Mouse (Mus musculus) forebrain, embryonic 11.5 days (tissue): Measurements from ENCODE around the gene Ap3d1. TPM values are rescaled to one million over a fixed set of nuclear protein-coding genes. Genes with fewer than 3 reads are reported as not detected.
A peak's percentile ranks its signal among the peaks of the same experiment; 100 is the strongest.

Experiments used
- ATAC-seq: fragments of 200-750 bp; cut with Nextera tagmentation; replicated peaks from 2 replicates; pipeline ENCODE4 v1.8.0; 2017; ENCODE audit warnings: moderate TSS enrichment; ENCODE audit not compliant: low FRiP score
- DNase-seq: peaks from one replicate; pipeline ENCODE4 v3.0.0-alpha.2; 2017; ENCODE audit warnings: low spot score
- H3K27ac ChIP-seq: fragments of 300-500 bp; sonication (generic); 2 replicates; pipeline ENCODE4 v1.5.1; 2014; ENCODE audit warnings: low read depth, low read length
- H3K27me3 ChIP-seq: fragments of 300-500 bp; sonication (generic); 2 replicates; pipeline ENCODE4 v1.6.1; 2014; ENCODE audit warnings: mild to moderate bottlenecking, low read length, mixed read lengths; ENCODE audit not compliant: control insufficient read depth, insufficient read depth
- H3K36me3 ChIP-seq: fragments of 300-500 bp; sonication (generic); 2 replicates; pipeline ENCODE4 v1.6.1; 2014; ENCODE audit warnings: mild to moderate bottlenecking, low read length, moderate library complexity, mixed read lengths; ENCODE audit not compliant: control insufficient read depth, insufficient read depth
- H3K4me1 ChIP-seq: fragments of 300-500 bp; sonication (generic); replicated peaks from 2 replicates; pipeline ENCODE4 v1.6.1; 2014; ENCODE audit warnings: low read length, mixed read lengths; ENCODE audit not compliant: control insufficient read depth, insufficient read depth
- H3K4me2 ChIP-seq: fragments of 300-500 bp; sonication (generic); 2 replicates; pipeline ENCODE4 v1.6.1; 2014; ENCODE audit warnings: low read depth, mild to moderate bottlenecking, low read length, moderate library complexity, mixed read lengths; ENCODE audit not compliant: severe bottlenecking
- H3K4me3 ChIP-seq: fragments of 300-500 bp; sonication (generic); 2 replicates; pipeline ENCODE4 v1.5.1; 2014; ENCODE audit warnings: low read depth, low read length
- H3K9ac ChIP-seq: fragments of 300-500 bp; sonication (generic); 2 replicates; pipeline ENCODE4 v1.6.1; 2014; ENCODE audit warnings: low read length
- H3K9me3 ChIP-seq: fragments of 300-500 bp; sonication (generic); 2 replicates; pipeline ENCODE4 v1.6.1; 2016; ENCODE audit warnings: low read length, mixed read lengths; ENCODE audit not compliant: control insufficient read depth
- WGBS: fragments of 180-500 bp; shearing (Covaris S2); extraction: QIAGEN DNeasy Blood & Tissue Kit; methylation state at CpG from one replicate; pipeline ENCODE4 v1.1.7; 2014; 5-methylcytosine and 5-hydroxymethylcytosine counted together
- polyA plus RNA-seq: library from polyadenylated mRNA; unstranded; fragments of >200 nt; fragmentation: Nextera tagmentation; extraction: Ambion mirVana; gene quantifications from 2 replicates; pipeline ENCODE4 v1.2.1, GENCODE M21; 2014

Ap3d1 gene
- polyA plus RNA-seq, 1 experiment from 2014 or later, result 84.2 TPM

DNA sequence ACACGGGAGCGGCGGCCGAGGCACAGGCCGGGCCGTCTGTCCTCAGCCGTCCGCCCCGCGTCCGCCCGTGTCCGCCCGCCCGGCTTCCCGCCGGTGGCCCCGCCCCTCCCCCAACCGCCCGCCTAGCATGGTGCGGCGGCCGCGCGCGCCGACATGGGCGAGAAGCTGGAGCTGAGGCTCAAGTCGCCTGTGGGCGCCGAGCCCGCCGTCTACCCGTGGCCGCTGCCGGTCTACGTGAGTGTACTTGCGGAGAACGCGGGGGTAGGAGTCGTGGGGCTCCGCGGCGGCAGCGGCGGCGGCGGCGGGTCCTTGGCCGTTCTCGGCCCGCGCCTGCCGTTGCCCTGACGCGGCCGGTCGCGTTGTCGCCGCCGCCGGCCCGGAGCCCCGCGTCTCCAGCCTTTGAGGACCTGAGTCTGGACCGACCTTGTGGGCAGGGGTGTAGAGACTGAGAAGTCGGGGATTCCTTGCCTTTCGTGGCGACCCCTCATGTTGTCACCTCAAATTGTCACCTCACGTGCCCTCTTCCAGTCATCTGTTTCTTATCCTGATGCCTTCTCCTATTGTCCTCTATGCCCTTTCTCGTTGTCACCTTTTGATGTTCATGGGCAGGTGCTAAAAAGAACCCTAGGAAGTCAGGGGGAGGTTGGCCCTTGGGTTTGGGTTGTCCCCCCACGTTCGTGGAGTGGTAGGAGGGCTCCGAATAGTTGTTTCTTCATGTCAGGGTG is 13.4 kb upstream of the Ap3d1 start:
- Histone ChIP-seq H3K27ac (peak overlapping the region; percentile 66), H3K4me2 (peak overlapping the region; percentile 83), H3K36me3 (no peaks in the 10 kb centered on the region), H3K4me1 (peaks cover 17% of the 10 kb centered on the region), H3K27me3 (no peaks in the 10 kb centered on the region), H3K9me3 (no peaks in the 10 kb centered on the region), H3K9ac (peak overlapping the region; percentile 99), H3K4me3 (peak overlapping the region; percentile 98)
- ATAC-seq, result 0 out of 2 replicates have a peak, but pooled peaks have one; percentile 2
- no peak for DNase-seq
- 1% methylated on average over 59 of the region's 75 CpGs for WGBS

- no peaks in the 10 kb centered on the region for H3K27me3 ChIP-seq
- peak within 1 kb of the TSS; percentile 66 for H3K27ac ChIP-seq
- H3K9ac ChIP-seq, result peak within 1 kb of the TSS; percentile 99
- peak; percentile 100 for DNase-seq
- H3K4me3 ChIP-seq, result peak within 1 kb of the TSS; percentile 98
- peaks cover 17% of the 10 kb centered on the region for H3K4me1 ChIP-seq
- ATAC-seq, result peak; percentile 88
- H3K4me2 ChIP-seq, result peak within 1 kb of the TSS; percentile 83
- no peaks in the 10 kb centered on the region for H3K36me3 ChIP-seq
- 2% methylated on average over 27 of the region's 57 CpGs for WGBS
- H3K9me3 ChIP-seq, result no peaks in the 10 kb centered on the region
Measured at GRCm38 (mm10) chr10:80754594-80755290, 12.7 kb upstream of the Ap3d1 start, which contains the start of gene Dot1l. Gene Dot1l, plus strand, starts transcription at chr10:80755206.

GRCm38 (mm10) chr10:80752079-80752625 is 10.1 kb upstream of the Ap3d1 start:
- WGBS, result 9% methylated on average over 6 of the region's 6 CpGs

DNA sequence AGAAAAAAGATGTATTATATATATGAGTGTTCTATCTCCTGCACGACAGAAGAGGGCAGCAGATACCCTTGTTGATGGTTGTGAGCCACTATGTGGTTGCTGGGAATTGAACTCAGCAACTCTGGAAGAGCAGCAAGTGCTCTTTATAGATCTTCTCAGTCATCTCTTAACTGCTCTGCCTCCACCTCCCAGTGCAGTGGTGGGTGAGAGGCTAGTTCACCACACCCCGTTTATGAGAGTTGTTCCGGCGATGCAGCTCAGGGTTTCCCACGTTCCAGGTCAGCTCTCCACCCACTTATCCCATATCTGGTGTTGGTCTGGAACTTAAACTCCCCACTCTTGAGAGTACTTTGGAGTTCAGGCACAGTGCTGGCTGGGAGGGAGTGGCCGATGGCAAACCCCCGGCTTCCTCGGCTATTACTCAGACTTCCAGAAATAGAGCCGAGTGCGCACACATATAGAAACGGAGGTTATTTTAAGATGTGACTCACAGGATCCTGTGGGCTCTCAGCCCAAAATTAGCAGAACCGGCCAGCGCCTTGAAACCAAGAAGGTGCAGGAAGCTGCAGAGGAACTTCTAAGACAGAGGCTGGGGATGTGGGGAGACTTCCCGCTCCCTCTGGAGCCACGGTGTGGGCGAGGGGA is 9.2 kb upstream of the Ap3d1 start:
- no peaks in the 10 kb centered on the region for H3K9me3 ChIP-seq
- DNase-seq (no peak), ATAC-seq (no peak)
- no peaks in the 10 kb centered on the region for H3K36me3 ChIP-seq
- H3K4me3 ChIP-seq, result peak overlapping the region; percentile 3; the same call in 1 of the 2 replicates
- peaks cover 7% of the 10 kb centered on the region for H3K4me1 ChIP-seq
- peak overlapping the region; percentile 23; the same call in 1 of the 2 replicates for H3K9ac ChIP-seq
- H3K27me3 ChIP-seq, result no peaks in the 10 kb centered on the region
- H3K4me2 ChIP-seq, result peak overlapping the region; percentile 38; the same call in 1 of the 2 replicates
- H3K27ac ChIP-seq, result no peak overlapping the region
- WGBS, result 13% methylated on average over 16 of the region's 16 CpGs

More at GRCm38 (mm10) chr10:80752079-80752625, 10.1 kb upstream of the Ap3d1 start:
- ATAC-seq, result peak; percentile 53
- H3K4me3 ChIP-seq, result peak overlapping the region; percentile 3; the same call in 1 of the 2 replicates
- peaks cover 15% of the 10 kb centered on the region for H3K4me1 ChIP-seq
- H3K27ac ChIP-seq, result no peak overlapping the region
- H3K9me3 ChIP-seq, result no peaks in the 10 kb centered on the region
- H3K4me2 ChIP-seq, result peak overlapping the region; percentile 38; the same call in 1 of the 2 replicates
- no peaks in the 10 kb centered on the region for H3K27me3 ChIP-seq
- no peaks in the 10 kb centered on the region for H3K36me3 ChIP-seq
- no peak overlapping the region; the same call in 1 of the 2 replicates for H3K9ac ChIP-seq
- peak; percentile 93 for DNase-seq

DNA sequence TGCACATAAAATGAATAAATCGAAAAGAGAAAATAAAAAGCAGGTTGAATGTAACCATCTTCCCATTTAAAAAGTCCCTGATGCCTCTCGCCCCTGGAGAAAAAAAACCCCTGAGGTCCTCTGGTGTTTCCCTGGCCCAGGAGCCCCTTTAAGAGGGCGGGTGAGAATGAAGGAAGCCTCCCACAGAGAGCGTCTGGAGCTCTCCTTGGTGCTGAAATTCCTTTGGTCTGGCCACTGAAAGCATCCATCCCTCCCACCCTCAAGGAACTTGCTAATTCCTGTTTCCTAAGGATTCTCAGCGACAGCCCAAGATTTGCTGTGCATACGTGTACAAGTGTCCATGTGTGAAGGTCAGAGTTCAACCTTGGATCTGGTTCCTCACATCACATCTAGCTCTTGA is 6.5 kb upstream of the Ap3d1 start:
- ATAC-seq (no peak), DNase-seq (peak; percentile 80)
- Histone ChIP-seq H3K4me1 (peaks cover 3% of the 10 kb centered on the region; the same call in 1 of the 2 replicates), H3K4me3 (no peak overlapping the region), H3K9me3 (no peaks in the 10 kb centered on the region), H3K27me3 (no peaks in the 10 kb centered on the region), H3K27ac (no peak overlapping the region), H3K9ac (no peak overlapping the region), H3K36me3 (no peaks in the 10 kb centered on the region), H3K4me2 (no peak overlapping the region)
- 16% methylated on average over 6 of the region's 6 CpGs for WGBS

GRCm38 (mm10) chr10:80747410-80747809 is 5.3 kb upstream of the Ap3d1 start:
- 25% methylated on average over 3 of the region's 3 CpGs for WGBS
- Histone ChIP-seq H3K36me3 (no peaks in the 10 kb centered on the region), H3K27me3 (no peaks in the 10 kb centered on the region), H3K9me3 (no peaks in the 10 kb centered on the region), H3K4me2 (no peak overlapping the region), H3K4me1 (peaks cover 6% of the 10 kb centered on the region), H3K9ac (no peak overlapping the region), H3K4me3 (no peak overlapping the region), H3K27ac (no peak overlapping the region)
- ATAC-seq (no peak), DNase-seq (peak; percentile 87)

- Histone ChIP-seq H3K9me3 (no peaks in the 10 kb centered on the region), H3K4me1 (peaks cover 14% of the 10 kb centered on the region), H3K9ac (no peak overlapping the region), H3K4me2 (no peak overlapping the region), H3K4me3 (no peak overlapping the region), H3K27me3 (no peaks in the 10 kb centered on the region), H3K27ac (no peak overlapping the region), H3K36me3 (no peaks in the 10 kb centered on the region)
- ATAC-seq (no peak), DNase-seq (no peak)
- 42% methylated on average over 5 of the region's 5 CpGs for WGBS
Measured at GRCm38 (mm10) chr10:80744262-80744661, 2.2 kb upstream of the Ap3d1 start.

- H3K9me3 ChIP-seq, result no peaks in the 10 kb centered on the region
- H3K9ac ChIP-seq, result peak overlapping the region; percentile 95
- H3K4me2 ChIP-seq, result peak overlapping the region; percentile 86
- H3K4me1 ChIP-seq, result peaks cover 14% of the 10 kb centered on the region
- DNase-seq, result no peak
- no peaks in the 10 kb centered on the region; the same call in 1 of the 2 replicates for H3K36me3 ChIP-seq
- under 1% methylated on average over 46 of the region's 46 CpGs for WGBS
- H3K4me3 ChIP-seq, result peak overlapping the region; percentile 99
- H3K27me3 ChIP-seq, result no peaks in the 10 kb centered on the region
- H3K27ac ChIP-seq, result no peak overlapping the region
- no peak; the same call in none of the 2 replicates for ATAC-seq
Measured at GRCm38 (mm10) chr10:80741634-80742179, 357 bp downstream of the Ap3d1 start.
